Mouse (Mus musculus): ENCODE data around the gene Dixdc1. TPM values are rescaled to one million over a fixed set of nuclear protein-coding genes. Genes with fewer than 3 reads are reported as not detected.

The Dixdc1 gene
- polyA plus RNA-seq (2014; fragmentation: Illumina TruSeq; extraction: RNeasy Lipid Tissue Mini Kit (QIAGEN cat#74804); ENCODE audit: insufficient read depth, low read depth, low replicate concordance), result 5.6 TPM

DNA sequence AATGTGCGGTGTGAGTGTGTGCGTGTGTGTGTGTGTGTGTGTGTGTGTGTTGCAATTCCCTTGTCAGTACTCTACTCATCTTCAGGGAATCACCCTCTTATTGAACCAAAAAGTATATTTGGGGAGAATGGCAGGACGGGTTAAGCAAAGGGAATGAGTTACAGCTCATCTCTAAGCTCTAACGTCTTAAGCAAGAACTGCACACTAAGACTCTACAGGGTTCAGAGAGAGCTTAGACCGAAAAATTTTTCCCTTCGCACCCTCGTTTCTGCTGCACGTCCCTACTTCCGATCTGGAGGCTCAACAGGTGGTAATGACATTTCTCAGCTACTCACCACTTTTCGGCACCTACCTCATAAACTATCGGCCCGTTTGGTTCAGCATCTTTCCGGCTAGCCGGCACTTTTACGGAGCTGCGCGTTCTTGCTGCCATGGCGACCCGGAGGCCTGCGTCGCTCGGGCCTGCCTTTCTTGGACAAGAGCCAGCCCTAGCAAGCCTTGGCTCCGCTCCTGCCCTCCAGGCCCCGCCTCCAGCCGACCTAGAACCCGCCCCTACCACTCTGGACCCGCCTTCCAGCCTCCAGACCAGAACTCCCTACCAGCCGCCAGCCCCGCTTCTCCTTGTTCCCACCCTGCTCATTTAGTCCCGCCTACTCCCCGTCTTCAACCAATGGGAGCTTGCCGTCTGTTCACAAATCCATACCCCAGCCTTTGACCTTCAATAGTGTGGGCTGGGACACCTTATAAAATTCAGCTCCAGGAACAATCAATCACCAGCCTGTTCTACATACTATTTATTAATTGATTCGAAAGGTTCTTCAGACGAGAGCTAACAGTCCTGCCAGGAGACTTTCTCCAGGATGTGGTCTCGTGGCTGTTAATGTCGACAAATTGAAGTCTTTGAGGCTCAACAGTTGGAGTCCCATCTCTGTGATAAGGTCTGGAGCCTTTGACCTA is at the start of gene Dixdc1:
Gene Dixdc1, minus strand, starts transcription at position 604 of the 957 bp plus-strand sequence.

DNA sequence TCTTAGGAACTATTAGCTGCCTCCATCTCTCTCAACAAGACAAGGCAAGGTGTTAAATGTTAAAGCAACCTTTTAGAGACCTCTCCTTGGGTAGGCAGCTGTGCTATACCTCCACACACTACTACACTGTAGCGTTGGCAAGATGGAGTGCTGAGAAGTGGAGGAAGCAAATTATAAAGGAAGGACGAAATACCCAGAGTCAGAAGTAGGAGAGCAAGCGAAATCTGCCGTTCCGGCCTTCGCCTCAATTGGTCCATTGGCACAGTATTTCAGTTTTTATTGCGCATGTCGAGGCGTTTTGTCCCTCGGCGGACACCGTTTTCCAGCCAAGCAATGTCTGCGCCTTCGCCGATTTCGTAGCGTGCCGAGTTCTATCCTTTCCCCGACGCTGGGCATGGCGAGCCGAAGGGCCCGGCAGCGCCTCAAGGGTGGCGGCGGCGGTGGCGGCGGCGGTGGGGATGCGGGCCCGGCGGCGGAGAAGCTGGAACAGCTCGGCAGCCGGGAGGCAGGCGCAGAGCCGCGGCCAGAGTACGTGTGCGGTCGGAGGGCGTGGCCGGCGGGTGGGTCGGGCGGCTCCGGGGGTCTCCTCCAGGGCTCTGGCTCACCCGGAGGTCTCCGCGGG is 35.8 kb upstream of the Dixdc1 start, which contains the start of the genes Alg9 and 1110032A03Rik:
Gene Alg9, plus strand, starts transcription at position 29 of the 622 bp plus-strand sequence.
Gene 1110032A03Rik, minus strand, starts transcription at position 530 of the 622 bp plus-strand sequence.

DNA sequence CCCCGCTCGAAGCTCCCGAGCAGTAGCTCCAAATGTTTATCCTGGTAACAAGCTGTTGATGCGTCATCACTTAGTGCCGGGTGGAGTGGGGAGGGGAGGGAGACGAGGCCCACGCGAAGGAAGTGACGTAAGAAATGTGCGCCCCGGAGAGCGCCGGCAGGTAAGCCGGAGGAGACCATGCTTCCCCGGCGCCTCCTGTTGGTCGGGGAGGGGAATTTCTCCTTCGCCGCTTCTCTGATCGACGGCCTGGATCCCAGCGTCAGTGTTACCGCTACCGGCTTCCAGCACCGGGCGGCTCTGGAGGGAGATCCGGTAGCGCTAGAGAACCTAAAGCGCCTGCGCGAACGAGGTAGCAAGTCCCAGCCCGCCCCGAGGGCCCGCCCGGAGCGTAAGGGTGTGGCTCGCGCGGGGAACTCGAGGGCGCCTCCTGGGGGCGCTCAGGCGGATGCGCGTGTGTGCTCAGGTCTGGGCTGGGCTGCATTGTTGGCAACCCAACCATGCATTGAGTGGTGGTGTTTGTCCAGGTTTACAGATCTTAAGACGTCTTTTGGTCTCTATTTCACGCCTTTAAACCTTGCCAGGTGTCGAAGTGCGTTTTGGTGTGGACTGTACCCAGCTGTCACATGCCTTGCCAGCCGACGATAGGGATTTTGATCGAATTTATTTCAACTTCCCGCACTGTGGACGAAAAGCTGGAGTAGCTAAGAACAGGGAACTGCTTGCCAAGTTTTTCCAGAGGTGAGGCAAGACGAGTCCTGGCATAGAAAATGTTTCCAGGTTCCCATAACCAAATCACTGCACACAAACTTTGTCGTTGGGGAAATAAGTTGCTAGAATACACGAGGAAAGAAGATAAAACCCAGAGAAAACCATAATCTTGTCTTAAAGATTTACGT is 29.0 kb upstream of the Dixdc1 start, which contains the start of gene Fdxacb1:
Gene Fdxacb1, plus strand, starts transcription at position 130 of the 896 bp plus-strand sequence.

DNA sequence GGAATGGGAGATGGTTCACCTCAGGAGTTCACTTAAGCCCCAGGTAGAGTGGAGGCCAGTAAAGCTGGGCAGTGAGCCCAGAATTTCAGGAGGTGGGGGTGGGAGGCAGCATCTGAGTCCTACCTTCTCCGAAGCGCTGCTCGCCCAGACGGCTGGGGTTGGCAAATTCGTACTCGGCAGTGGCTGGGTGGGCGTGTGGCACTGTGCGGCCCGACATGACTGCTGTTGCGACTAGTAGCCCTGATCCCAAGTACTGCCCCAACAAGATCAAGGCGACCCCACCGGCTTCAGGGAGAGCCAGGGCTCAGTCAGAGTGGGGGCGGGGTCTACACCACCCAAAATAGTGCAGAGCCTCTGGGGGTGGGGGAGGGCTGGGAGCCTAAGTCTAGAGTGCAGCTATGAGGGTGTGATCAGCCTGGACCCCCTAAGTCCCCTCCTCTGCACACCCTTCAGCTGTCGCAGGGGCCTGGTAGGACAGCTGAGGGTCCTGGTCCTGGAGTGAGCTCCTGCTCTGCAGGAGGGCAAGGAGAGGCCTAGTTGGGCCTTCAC is 12.8 kb upstream of the Dixdc1 start, which contains the start of gene Hspb2:
Gene Hspb2, minus strand, starts transcription at position 301 of the 549 bp plus-strand sequence.

DNA sequence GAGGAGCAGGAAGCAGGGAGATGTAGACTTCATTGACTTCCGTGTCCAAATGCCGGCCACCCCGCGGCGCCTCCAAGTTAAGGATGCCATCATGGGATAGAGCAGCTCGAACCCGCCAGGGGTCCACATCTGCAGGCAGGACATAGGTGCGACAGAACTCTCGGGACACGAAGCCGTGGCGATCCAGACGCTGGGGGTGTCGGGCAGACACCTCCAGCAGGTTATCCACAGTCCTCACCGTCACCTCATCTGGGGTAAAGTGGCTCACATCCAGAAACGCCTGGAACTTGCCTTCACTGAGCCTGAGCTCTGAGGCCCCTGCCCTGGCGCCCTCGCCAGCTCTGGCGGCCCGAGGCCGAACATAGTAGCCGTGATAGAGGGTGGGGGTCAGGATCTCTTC is 12.0 kb upstream of the Dixdc1 start, which contains the start of gene Cryab:
Gene Cryab, plus strand, starts transcription at position 3 of the 400 bp plus-strand sequence.

DNA sequence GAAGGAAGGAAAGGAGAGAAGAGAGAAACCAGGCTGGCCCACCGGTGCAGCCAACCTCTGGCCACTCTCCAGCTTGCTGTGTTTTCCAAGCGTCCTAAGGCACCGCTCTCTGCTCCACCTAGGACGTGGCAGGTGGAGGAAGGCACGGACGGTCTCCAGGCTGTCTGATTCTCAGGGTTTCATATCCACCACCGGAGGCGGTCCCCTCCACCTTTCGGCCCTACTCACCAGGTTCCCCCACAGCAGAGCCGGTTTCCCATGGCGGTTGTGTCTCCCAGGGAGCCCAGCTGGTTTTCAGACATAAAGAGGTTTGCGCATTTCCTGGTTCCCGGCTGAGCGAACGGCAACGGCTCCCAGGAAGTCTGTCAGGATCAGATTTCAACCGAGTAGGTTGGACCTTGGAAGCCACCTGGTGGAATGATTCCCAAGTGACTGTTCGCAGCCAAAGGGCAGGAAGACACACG is 6.9 kb upstream of the Dixdc1 start, which contains the start of gene 2310030G06Rik:
Gene 2310030G06Rik, minus strand, starts transcription at position 323 of the 464 bp plus-strand sequence.

DNA sequence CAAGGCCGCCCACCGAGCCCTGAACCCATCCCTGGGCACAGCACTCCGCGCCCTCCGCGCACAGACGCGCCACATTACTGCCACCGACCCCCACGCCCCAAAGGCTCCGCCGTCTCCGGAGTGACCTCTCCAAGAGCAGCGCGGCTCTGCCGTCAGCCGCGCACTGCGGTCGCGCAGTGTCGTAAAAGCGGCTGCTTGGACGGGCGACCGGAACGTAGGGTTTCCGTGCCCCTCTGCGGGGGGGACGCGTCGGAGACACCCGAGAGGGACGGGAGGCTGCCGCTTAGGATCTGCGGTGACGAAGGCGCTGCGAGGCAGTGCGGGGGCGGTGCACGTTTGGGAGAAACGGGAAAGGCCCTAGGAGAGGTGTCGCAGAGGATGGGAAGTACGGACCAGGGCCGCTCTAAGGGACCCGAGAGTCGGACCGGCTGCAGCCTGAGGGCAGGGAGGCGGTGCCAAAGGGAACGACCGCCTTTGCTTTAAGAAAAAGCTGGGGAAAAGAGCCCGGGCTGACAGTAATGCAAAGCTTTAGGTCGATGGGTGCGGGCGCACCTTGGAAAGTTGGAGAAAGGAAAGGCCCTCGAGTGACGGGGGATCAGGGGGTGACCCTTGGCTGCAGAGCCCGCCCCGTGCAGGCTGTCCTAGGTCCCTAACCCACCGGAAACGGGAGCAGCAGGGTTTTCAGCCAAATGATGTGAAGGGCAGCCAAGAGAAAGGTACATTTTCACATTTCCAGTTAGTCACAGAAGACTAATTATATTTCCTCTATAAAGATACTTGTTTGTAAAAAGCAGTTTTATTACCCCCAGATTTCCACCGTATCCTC is 79.7 kb downstream of the Dixdc1 start, which contains the start of gene Dlat:
Gene Dlat, minus strand, starts transcription at position 389 of the 826 bp plus-strand sequence.

DNA sequence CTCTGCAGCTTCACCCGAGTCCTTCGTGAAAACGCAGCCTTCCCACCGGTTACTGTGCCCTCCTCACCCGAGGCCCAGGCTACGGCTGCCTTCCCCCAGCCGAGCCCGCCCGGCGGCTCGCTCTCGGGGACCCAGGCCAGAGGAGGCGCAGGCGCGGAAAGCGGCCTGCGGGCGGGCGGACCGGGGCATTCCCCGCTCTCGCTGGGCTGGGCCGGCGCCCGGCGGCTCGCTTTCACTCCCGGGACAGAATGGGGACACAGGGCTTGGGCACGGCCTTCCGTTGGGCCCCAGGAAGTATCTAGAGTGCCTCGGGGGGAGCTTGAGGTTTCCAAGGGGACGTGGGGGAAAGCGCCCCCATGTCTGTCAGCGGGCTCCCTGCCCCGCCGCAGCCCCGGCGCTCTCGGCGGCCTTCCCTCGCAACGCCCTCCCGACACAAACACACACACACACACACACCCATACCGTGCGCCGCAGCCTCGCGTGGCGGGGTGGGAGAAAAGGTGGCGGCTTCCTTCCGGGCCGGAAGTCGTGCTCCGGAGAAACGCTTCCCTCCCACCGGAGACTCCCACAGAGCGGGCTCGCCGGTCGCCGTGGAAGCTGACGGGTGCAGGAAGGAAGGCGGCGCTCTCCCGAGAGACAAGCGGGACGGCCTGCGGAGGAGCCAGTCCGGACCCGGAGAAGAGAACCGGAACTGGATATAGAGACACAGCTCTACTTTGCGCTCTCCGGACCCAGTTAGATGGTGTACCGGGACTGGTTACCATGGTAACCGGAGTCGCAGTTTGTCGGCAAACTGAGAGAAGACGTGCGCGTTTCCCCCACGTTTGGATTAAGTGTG is 122.3 kb downstream of the Dixdc1 start, which contains the start of the genes Pih1d2 and Nkapd1:
Gene Pih1d2, plus strand, starts transcription at position 556 of the 838 bp plus-strand sequence.
Gene Nkapd1, minus strand, starts transcription at position 699 of the 838 bp plus-strand sequence.

Other genes starting within 250 kb of the Dixdc1 start
- gene Plet1, start 245.0 kb downstream of the Dixdc1 start, polyA plus RNA-seq (2014; fragmentation: Illumina TruSeq; extraction: RNeasy Lipid Tissue Mini Kit (QIAGEN cat#74804); ENCODE audit: insufficient read depth, low read depth, low replicate concordance), result 52.5 TPM
- 72.1 TPM for gene Pts, start 210.8 kb downstream of the Dixdc1 start, polyA plus RNA-seq (2014; fragmentation: Illumina TruSeq; extraction: RNeasy Lipid Tissue Mini Kit (QIAGEN cat#74804); ENCODE audit: insufficient read depth, low read depth, low replicate concordance)
- gene Il18, start 184.7 kb downstream of the Dixdc1 start, polyA plus RNA-seq (2014; fragmentation: Illumina TruSeq; extraction: RNeasy Lipid Tissue Mini Kit (QIAGEN cat#74804); ENCODE audit: insufficient read depth, low read depth, low replicate concordance), result 31.8 TPM
- gene Bco2, start 184.3 kb downstream of the Dixdc1 start, polyA plus RNA-seq (2014; fragmentation: Illumina TruSeq; extraction: RNeasy Lipid Tissue Mini Kit (QIAGEN cat#74804); ENCODE audit: insufficient read depth, low read depth, low replicate concordance), result 1.4 TPM
- not detected for gene Tex12, start 178.2 kb downstream of the Dixdc1 start, polyA plus RNA-seq (2014; fragmentation: Illumina TruSeq; extraction: RNeasy Lipid Tissue Mini Kit (QIAGEN cat#74804); ENCODE audit: insufficient read depth, low read depth, low replicate concordance)
- gene Sdhd, start 135.7 kb downstream of the Dixdc1 start, polyA plus RNA-seq (2014; fragmentation: Illumina TruSeq; extraction: RNeasy Lipid Tissue Mini Kit (QIAGEN cat#74804); ENCODE audit: insufficient read depth, low read depth, low replicate concordance), result 151 TPM
- gene Timm8b, start 135.6 kb downstream of the Dixdc1 start, polyA plus RNA-seq (2014; fragmentation: Illumina TruSeq; extraction: RNeasy Lipid Tissue Mini Kit (QIAGEN cat#74804); ENCODE audit: insufficient read depth, low read depth, low replicate concordance), result 173 TPM
- 9.5 TPM for gene Pih1d2, start 122.2 kb downstream of the Dixdc1 start, polyA plus RNA-seq (2014; fragmentation: Illumina TruSeq; extraction: RNeasy Lipid Tissue Mini Kit (QIAGEN cat#74804); ENCODE audit: insufficient read depth, low read depth, low replicate concordance)
- gene Nkapd1, start 122.1 kb downstream of the Dixdc1 start, polyA plus RNA-seq (2014; fragmentation: Illumina TruSeq; extraction: RNeasy Lipid Tissue Mini Kit (QIAGEN cat#74804); ENCODE audit: insufficient read depth, low read depth, low replicate concordance), result 10.5 TPM
- gene Dlat, start 79.7 kb downstream of the Dixdc1 start, polyA plus RNA-seq (2014; fragmentation: Illumina TruSeq; extraction: RNeasy Lipid Tissue Mini Kit (QIAGEN cat#74804); ENCODE audit: insufficient read depth, low read depth, low replicate concordance), result 26.0 TPM
- gene 2310030G06Rik, start 7.0 kb upstream of the Dixdc1 start, polyA plus RNA-seq (2014; fragmentation: Illumina TruSeq; extraction: RNeasy Lipid Tissue Mini Kit (QIAGEN cat#74804); ENCODE audit: insufficient read depth, low read depth, low replicate concordance), result 21.1 TPM
- gene Cryab, start 11.8 kb upstream of the Dixdc1 start, polyA plus RNA-seq (2014; fragmentation: Illumina TruSeq; extraction: RNeasy Lipid Tissue Mini Kit (QIAGEN cat#74804); ENCODE audit: insufficient read depth, low read depth, low replicate concordance), result 400 TPM
- gene Hspb2, start 12.8 kb upstream of the Dixdc1 start, polyA plus RNA-seq (2014; fragmentation: Illumina TruSeq; extraction: RNeasy Lipid Tissue Mini Kit (QIAGEN cat#74804); ENCODE audit: insufficient read depth, low read depth, low replicate concordance), result 34.3 TPM
- 6.0 TPM for gene Fdxacb1, start 28.7 kb upstream of the Dixdc1 start, polyA plus RNA-seq (2014; fragmentation: Illumina TruSeq; extraction: RNeasy Lipid Tissue Mini Kit (QIAGEN cat#74804); ENCODE audit: insufficient read depth, low read depth, low replicate concordance)
- 14.9 TPM for gene Alg9, start 35.5 kb upstream of the Dixdc1 start, polyA plus RNA-seq (2014; fragmentation: Illumina TruSeq; extraction: RNeasy Lipid Tissue Mini Kit (QIAGEN cat#74804); ENCODE audit: insufficient read depth, low read depth, low replicate concordance)
- 58.9 TPM for gene 1110032A03Rik, start 36.0 kb upstream of the Dixdc1 start, polyA plus RNA-seq (2014; fragmentation: Illumina TruSeq; extraction: RNeasy Lipid Tissue Mini Kit (QIAGEN cat#74804); ENCODE audit: insufficient read depth, low read depth, low replicate concordance)
- 13.1 TPM for gene Ppp2r1b, start 105.8 kb upstream of the Dixdc1 start, polyA plus RNA-seq (2014; fragmentation: Illumina TruSeq; extraction: RNeasy Lipid Tissue Mini Kit (QIAGEN cat#74804); ENCODE audit: insufficient read depth, low read depth, low replicate concordance)